Mouse (Mus musculus) splenic B cell, adult 2 months (primary cell): ENCODE results near the gene Rtl8a.
"Not testable (repeated sequence)": the region's sequence is repeated elsewhere in the genome, so short reads cannot be mapped to it uniquely, and the experiment has no call there.

ENCODE experiments used
- DNase-seq: peaks from one replicate; pipeline ENCODE4 v3.0.0-alpha.2; 2011; ENCODE audit warnings: low read depth, low spot score
- H3K27me3 ChIP-seq: 2 replicates; pipeline ENCODE4 v1.6.1; 2012; ENCODE audit warnings: mild to moderate bottlenecking, low read length, moderate library complexity, mixed read lengths; ENCODE audit not compliant: control insufficient read depth, poor library complexity, insufficient read depth, severe bottlenecking
- H3K36me3 ChIP-seq: 2 replicates; pipeline ENCODE4 v1.6.1; 2012; ENCODE audit warnings: mild to moderate bottlenecking, low read length, moderate library complexity, mixed read lengths; ENCODE audit not compliant: control insufficient read depth, poor library complexity, insufficient read depth, severe bottlenecking

Gene Rtl8a

DNA sequence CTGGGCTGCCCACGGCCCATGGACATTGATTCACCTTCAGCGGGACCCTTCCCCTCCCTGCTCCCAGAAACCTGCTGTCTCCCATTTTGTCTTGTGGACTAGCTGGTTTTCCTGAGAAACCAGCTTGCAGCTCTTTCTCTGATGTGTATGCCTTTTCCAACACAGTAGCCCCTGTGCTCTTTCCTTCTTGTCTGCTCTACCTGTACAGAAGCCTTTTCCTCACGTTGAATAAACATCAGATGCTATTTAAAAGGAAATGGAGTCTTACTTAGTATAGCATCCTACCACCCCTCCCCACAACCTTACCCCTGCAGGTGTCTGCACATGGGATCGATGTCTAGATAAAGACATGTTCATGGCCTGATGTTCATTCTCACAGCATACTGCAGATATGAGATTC lies 34.6 kb downstream of the Rtl8a start, which contains the start of gene Gm14597:
Gm14597 (minus strand) TSS at position 101 of the 400 bp plus-strand sequence.
- DNase-seq, H3K36me3 ChIP-seq, H3K27me3 ChIP-seq: not testable (repeated sequence)

DNA sequence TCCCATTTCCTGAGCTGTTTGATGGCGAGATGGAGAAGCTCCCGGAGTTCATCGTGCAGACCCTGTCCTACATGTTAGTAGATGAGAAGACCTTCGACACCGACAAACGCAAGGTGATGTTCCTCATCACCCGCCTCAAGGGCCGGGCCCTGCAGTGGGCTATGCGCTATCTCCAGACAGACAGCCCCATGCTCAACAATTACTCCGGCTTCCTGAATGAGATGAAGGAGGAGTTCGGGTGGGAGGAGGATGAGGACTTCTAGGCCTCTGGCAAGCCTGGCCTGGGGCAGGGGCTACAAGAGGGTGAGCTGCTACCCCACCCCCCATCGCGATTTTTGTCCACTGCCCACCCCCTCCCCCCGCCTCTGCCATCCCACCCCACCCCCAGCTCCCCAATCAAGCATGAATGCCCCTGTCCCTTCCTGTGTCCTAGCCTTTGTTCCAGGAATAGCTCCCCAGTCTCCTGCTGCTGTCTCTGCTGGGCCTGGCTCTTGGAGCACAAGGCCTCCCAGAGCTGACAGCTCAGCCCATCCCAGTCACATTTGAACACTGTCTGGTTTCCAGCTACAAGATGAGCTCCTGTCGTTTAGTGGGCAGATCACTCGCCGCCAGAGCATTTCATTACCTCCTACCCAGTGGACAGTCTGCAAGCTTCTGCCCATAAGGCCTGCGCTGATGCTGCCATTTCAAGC lies 35.2 kb downstream of the Rtl8a start:
- no peak for DNase-seq
- no peaks in the 10 kb centered on the region for H3K27me3 ChIP-seq

GRCm38 (mm10) chrX:53607242-53608121 lies 36.0 kb downstream of the Rtl8a start, which contains the start of gene Rtl8c:
TSS of gene Rtl8c (plus strand) at chrX:53608032.
- Histone ChIP-seq H3K27me3 (no peaks in the 10 kb centered on the region), H3K36me3 (no peaks in the 10 kb centered on the region)
- DNase-seq = peak; percentile 8

More for the DNA sequence above, 35.2 kb downstream of the Rtl8a start:
- no peaks in the 10 kb centered on the region for H3K36me3 ChIP-seq

DNA sequence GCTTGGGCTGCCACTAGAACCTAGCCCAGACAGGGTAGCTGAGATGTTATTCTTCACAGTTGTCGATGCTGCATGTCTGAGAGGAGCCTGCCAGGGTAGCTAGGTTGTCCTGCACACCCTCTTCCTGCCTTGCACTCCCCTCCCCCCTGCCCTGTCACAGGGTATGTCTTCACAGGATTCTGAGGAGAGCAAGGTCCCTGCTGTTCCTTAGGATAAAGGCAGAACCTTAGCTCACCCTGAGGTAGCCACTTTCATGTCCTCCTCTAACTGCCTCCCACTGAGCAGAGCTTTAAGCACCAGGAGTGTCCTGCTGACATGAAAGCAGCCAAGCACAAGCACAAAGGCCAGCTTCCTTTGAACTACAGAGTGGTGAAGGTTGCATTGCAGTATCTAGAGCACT lies 37.3 kb downstream of the Rtl8a start:
- not testable (repeated sequence) for H3K36me3 ChIP-seq, H3K27me3 ChIP-seq, DNase-seq

GRCm38 (mm10) chrX:53599993-53600392 lies 43.5 kb downstream of the Rtl8a start:
- not testable (repeated sequence) for DNase-seq, H3K27me3 ChIP-seq, H3K36me3 ChIP-seq
